Mouse (Mus musculus) kidney, adult 18-20 months (tissue): ENCODE measurements around the gene Zmat3.

Source experiments
- DNase-seq: peaks from one replicate; pipeline ENCODE4 v3.0.0; 2021

The Zmat3 gene

DNA sequence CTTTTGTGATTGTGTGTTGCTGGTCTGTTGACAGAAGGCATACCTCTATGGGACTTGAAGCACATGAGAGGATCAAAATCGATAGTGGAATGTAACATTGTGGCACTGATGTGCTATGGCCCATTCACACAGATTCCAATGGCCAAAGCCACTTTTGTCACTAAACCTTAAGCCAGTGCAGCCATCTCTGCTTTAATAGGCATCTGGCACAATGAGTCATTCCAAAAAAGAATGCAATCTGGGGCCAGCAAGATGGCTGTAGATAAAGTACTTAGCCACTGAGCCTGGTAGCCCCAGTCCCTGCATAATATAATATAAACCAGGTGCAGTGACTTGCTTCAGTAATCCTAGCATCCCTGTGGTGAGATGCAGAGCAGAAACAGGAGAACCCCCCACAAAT lies 1.7 kb upstream of the Zmat3 start:
- no peak for DNase-seq

DNA sequence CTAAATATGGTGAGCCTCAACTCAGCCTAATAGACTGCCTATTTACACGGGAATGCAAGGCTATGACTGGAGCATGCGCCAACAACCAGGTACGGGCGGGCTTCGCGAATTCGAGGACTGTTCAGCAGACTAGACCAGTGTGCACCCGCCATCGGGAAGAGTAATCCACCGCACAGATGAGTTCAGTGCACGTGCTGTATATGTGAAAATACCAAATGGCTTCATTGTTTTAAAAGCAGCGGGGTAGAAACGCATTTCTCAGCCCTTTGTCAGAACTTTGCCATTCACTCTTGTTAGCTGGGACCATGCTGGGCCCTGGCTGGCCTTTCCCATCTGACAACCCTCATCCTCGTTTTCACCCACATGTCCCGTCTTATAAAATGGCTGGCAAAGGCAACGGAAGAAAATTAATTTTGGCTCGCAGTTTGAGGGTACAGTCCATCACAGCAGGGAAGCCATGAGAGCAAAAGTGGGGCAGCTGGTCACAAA lies 476 bp upstream of the Zmat3 start:
- peak; percentile 5 for DNase-seq

DNA sequence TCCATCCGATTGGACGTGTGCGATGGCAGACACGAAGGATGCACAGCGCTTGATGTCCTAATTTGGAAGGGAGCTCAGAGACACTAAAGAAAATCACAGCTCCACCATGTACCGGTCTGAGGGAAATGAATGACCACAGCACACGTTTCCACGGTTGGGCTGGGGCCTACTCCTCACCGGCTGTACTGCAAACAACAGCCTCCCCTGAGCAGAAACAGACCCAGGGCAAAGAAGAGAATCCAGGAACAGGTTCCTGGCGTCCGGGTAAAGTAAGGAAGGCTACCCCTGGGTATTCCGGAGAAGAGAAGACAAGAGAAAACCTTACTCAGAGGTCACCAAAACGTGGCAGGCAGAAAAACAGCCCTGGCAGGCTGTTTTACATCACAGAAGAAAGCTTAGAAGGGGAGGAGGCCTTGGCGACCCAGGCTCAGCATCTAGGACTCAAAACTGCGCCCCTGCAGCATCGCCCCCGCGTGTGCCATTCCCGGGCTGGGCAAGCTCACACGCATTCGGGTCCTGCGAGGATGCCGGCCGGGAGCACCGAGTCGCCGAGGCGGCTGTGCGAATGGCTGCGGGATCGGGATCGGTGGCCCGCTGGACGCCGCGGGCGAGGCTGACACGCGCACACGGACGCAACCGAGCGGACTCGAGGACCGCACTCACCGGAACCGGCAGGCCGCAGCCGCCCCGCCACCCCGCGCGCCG lies 821 bp downstream of the Zmat3 start:
- no peak for DNase-seq

DNA sequence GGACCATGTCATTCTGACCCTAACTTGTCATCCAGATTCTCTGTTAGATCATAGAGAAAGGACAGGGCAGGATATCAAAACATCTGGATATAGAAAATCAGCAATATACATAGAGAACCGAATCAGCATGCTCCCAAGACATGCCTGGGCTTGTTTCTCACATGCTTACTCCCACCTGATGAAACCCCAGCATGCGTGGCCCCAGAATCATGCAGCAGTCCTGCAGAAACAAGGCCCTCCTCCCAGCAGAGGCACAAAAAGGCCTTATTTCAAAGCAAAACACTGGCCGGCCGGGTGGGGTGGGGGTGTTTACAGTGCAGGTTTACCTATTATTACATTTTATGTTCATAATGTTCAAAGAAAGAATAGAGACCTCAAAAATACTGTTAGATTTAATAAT lies 1.6 kb downstream of the Zmat3 start:
- no peak for DNase-seq

DNA sequence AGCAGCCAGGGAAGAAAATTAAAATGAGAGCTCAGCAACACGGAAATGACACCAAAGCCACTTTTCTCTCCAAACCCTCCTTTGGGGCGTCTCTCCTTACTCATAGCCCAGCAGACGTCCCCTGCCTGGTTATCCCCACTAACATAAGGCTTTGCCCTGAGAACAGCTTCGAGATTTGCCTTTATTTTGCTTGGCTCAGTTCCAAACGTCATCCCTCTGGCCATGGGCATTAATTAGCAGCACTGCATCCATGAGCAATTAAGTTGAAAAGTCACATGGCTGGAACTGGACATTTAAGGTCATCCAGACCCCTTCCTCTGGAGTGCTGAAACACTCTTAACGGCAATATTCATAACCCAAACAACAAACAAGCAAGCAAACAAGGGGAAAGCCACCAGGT lies 4.6 kb downstream of the Zmat3 start:
- no peak for DNase-seq

DNA sequence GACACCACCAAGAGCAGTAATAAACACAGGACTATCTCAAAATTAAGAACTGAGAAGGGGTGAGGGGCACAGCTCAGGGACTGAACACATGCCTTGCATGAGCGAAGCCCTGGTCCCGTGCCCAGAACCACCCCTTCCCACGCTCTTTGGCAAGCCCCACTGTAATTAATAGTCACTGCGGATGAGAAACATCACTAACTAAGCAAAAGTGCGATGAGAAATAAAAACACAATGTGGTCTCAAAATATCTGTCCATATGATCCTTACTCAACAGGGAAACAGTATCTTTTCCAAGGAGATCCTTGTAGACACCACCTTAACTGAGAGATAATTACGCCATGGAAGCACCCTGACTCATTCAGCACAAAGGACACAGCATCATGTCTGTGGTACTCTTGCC lies 17.9 kb downstream of the Zmat3 start:
- DNase-seq, result no peak

DNA sequence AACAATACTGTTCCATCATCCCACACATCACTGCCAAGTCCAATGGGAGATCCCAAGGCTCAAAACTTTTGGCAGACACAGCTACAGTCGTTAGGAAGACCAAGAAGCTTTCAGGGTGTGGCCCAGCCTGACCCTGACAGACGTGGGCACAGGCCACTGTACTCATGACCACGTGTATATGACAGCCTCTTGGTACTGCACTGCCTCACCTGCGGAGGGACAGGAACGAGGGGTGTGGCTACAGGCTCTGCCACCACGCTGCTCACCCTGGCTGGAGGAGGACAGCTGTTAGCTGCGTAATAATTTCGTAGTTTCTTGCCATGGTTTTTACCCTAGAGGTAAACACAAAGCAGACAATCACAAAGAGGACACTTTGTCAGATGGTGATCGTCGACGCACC lies 20.6 kb downstream of the Zmat3 start:
- no peak for DNase-seq

DNA sequence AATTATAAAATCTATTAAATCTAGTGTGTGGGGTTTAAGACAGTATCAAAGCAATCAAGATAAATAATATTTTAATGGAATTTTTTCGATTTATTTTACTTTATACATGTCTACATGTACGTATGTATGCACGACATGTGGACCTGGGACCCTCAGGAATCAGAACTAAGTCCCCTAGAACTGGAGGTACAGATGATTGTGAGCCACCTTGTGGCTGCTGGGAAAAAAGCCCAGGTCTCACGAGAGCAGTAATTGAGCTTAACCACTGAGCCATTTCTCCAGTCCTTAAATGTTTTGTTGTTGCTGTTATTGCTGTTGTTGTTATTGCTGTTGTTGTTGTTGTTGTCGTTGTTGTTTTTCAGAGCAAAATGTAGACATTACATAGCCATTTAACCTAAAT lies 21.0 kb downstream of the Zmat3 start:
- no peak for DNase-seq

DNA sequence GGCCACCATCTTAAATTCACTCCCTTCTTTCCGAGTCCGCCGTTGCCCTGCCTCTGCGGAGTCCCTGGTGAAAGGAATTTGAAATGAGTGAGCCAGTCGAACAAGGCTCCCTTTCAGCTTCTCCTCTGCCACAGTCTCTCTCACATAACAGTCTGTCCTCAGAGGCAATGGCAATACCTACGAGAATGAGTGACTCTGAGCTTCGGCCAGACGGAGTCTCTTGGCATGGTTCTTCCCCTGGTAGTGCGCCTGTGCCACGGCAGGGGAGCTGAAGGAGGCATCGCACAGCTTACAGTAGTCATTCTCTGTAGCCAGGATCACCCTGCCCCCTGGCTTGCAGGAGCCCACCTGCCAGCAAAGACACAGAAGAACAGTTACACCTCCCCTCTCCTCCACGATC lies 22.4 kb downstream of the Zmat3 start:
- DNase-seq, result no peak

DNA sequence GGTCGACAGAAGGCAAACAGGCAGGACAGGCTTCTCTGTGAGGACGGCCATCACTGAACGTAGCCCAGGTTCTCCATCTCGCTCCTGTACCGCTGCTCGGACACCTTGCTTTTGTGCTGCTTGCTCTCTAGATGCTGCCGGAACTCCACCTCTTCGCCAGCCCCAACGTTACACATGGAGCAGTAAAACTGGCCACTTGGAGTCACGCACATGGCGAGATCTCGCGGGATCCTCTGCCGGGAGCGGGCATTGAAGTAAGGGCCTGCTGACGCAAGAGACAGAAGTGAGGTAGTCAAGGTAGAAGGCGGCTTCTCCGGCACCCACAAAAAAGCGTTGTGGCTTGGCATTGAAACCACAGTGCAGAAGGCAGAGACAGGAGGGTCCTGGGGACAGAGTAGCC lies 24.4 kb downstream of the Zmat3 start:
- DNase-seq, result no peak

DNA sequence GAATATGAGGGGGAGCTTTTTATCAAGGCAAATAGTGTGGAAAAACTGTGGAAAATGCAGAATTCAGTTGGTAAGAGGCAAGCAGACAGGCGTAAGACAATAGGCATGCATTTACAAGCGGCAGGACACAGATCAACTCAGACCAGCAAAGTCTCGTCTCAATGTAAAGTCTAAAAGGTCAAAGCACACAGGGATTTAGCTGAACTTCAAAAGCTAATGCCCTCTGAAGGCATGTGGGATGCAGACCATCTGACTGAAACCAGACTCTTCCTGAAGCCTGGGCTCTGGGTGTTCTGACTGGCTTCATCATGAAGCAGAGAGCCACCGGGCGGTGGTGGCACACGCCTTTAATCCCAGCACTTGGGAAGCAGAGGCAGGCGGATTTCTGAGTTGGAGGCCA lies 27.6 kb downstream of the Zmat3 start:
- DNase-seq, result no peak

DNA sequence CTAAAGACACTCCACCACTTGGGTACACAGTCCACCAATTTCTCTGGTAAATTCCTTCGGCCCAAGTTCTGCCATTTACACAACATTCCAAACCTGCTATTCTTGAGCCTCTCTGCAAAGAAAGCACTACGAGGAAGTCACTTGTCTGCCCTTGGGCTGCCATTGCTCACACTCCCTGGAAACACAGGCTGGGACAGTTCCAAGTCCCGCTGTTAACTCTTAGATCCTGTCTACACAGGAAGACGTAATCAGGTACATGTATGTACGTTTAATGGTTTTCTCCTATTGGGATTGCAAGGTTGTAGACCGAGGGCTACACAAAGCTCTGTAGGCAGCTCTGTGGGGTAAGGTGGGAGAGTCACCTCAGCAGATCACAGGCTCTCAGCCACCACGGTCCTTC lies 28.0 kb downstream of the Zmat3 start:
- DNase-seq, result no peak

DNA sequence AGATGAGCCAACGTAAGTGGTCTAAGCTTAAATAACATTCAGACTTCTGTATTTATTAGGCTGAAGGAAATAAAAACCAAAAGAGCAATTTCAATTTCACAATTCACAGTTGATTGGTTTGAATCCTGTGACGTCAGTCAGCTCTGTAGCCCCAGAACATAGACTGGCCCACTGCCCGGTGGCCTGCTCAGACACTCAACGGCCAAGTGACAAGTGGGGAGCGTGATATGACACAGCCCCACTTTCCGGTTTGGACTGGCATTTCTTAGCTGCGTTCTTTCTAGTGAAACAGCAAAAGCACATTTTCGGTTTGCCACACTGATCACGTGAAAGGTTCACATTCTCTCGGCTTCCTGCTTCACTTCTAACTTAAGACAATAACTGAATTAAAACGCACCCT lies 30.9 kb downstream of the Zmat3 start:
- DNase-seq, result peak; percentile 19

DNA sequence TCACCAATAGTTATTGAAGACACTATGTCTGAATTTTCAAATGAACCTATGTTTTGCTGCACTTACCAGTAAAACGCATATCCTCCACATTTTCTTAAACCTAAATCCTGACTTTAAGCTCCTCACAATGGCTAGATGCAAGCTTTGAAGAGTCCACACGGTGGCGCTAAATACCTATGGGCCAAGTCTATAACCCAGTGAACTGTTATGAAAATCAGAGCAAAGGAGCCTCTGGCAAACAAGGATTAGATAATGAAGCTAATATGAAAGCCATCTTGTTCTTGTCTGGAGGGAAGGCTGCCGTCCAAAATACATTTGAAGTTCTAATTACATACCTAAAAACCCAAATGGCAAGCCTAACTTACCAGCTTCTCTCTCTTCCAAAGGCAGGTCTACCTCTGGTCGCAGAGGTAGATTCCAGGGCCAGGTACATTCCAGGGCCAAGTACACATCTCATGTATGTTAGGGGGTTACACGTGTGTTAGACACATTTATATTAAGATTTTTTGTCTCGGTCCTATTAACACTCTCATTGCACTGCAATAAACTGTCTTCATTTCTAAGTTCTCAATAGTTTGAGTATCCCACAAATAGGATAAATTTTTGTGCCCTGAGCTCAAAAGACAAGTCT lies 32.2 kb downstream of the Zmat3 start:
- peak; percentile 79 for DNase-seq

DNA sequence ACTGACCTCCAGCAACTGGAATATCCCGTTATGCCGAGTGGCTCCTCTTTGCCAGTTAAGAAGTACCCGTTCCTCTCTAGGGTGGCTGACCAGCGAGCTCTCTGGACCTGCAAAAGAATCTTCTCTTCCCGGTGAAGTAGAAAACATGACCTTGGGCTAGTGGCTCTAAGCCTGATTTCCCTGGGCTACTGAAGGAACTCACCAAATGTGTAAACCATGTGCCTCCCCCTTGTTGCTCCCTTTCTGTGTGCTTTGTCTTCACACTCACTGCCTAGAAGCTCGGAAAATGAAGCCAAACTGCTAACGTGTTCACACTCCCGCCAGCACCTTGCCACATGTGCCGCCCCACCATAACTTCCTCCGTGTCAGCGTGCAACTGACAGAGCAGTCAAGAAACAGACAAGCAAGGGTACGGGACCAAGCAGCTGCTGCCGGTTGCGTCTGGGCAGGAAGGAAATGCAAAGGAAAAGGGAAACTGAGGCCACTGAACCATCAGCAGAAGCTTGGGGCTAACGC lies 47.9 kb downstream of the Zmat3 start:
- no peak for DNase-seq

DNA sequence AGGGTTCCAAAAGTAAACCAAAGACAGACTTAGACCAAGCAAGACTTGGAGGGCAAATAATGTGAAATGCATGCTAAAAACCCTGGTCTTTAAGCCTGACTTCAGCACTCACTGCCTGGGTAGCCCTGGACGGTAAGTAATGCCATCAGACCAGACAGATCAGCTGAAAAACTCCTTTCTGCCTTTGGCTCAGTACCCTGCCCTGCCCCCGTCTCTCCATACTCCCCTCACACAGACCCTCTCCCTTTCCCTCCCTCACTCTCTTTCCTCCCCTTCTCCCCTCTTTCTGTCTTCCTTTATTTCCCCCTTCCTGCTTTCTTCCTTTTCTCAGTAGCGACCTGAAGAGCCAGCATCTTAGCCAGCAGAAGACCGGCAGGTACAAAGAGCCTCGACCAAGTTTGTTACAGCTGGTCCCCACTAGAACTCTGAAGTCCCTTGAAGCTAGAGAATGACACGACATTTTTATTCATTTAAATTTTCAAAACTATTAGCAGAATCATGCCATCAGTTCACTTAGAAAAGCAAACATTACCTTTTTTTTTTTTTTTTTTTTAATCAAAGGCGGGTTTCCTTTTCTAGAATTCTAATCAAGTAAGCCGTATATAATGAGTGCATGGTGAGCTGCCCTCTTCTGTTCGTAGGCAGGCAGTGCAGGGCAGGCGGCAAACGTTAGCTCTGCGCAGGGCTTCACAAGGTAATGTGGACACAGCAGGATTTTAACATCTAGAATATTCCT lies 48.5 kb downstream of the Zmat3 start:
- peak; percentile 56 for DNase-seq

DNA sequence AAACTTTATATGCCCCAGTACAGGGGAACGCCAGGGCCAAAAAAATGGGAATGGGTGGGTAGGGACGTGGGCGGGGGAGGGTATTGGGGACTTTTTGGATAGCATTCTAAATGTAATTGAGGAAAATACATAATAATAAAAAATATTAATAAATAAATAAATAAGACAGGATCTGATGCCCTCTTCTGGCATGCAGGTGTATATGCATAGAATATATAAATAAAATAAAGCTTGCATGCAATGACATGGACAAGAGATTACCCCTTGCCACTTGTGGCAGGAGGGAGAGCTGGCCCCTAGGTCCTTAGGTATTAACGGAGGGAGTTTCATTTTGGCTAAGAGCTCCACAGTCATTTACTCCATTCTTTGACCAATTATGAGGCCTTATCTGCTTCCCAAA lies 51.1 kb downstream of the Zmat3 start:
- no peak for DNase-seq

DNA sequence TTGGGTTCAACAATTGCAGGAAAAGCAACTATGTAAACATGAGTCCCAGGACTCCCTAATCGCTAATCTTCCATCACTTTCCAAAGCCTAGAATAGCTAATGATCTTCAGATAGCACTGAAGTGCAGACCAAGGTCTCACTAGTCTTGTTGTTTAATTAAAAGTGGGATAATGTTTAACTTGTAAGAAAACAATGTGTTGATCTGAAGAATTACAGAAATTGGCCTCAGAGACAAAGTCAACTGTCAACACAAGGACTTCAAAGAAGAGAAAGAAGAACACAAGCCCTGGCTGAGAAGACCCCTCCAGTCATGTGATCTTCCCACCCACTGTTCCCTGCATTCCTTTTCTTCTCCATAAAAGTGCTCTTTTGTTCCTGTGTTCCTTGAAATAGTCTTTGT lies 61.6 kb downstream of the Zmat3 start:
- no peak for DNase-seq

DNA sequence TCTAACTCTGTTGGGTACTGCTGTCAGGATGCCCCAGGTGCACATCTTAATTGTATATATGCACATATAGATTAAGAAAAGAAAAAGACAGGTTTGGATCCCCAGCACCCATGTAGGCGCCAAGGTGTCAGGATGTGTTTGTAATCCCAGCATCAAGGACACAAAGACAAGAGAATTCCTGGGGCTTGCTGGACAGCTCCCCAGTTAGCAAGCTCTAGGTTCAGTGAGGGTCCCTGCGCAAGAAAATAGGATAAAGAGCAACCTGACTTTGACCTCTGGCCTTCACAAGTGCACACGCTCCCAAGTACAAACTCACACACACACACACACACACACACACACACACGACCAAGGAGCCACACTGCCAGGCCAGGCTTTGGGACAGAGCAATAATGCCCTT lies 73.8 kb downstream of the Zmat3 start:
- DNase-seq, result no peak
